Mouse (Mus musculus): ENCODE results near the gene Ccdc189.

The Ccdc189 gene

GRCm38 (mm10) chr7:127591108-127591507, 2.7 kb upstream of the Ccdc189 start:
- DNase-seq, result no peak

DNA sequence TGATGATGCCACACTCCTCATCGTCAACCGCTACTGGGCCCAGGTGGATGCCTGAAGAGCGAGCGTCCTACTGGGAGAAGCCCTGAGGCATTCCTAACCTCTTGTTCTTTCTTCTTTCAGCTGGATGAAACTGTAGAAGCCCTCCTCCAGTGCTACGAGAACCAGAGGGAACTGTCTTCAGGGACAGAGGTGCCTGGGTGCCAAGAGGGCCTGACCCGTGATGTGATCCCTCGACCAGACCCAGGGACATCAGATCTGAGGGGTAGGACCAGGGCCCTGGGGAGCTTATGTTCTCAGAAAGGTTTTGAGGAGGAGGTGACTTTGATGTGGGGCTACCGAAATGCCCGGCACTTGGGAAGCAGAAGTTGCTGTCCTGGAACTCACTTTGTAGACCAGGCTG, 1.2 kb upstream of the Ccdc189 start:
- no peak for DNase-seq

DNA sequence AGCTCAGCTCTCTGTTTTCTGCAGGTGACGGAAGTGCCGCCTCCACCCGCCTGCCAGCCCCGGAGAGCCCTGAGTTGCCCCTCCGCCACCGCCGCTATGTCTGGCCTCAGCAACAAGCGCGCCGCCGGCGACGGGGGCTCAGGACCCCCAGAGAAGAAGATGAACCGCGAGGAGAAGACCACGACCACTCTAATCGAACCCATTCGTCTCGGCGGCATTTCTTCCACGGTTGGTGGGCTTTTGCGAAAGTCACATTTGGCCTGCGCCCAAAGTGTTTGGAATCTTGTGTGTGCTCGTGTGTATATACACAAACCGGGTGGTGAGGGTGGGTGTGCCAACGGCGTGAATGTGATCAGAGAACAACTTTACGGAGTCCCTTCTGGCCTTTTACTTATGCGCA, 506 bp upstream of the Ccdc189 start:
- no peak for DNase-seq

- DNase-seq, result no peak
Observed at GRCm38 (mm10) chr7:127587196-127587595, 1.2 kb downstream of the Ccdc189 start.

GRCm38 (mm10) chr7:127586149-127586548, 2.2 kb downstream of the Ccdc189 start:
- no peak for DNase-seq

- DNase-seq, result no peak
Observed at GRCm38 (mm10) chr7:127585031-127585430, 3.4 kb downstream of the Ccdc189 start.

GRCm38 (mm10) chr7:127583260-127583659, 5.1 kb downstream of the Ccdc189 start:
- DNase-seq, result no peak

DNA sequence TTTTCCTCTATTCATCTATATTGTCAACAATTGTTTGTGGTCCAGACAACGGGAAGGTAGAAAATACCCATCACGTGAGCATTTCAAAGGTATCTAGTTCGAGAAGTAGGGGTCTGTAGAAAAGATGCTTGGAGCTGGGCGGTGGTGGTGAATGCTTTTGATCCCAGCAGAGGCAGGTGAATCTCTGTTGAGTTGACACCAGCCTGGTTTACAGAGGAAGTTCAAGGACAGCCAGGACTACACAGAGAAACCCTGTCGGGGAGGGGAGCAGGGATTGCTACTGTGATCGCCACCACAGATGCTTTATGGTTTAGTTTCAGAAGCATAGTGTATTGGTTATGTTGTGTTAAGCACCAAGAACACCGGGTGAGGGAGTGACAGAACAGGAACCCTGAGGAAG, 14.3 kb downstream of the Ccdc189 start:
- no peak for DNase-seq

GRCm38 (mm10) chr7:127573503-127574008, 14.8 kb downstream of the Ccdc189 start:
- no peak for DNase-seq

GRCm38 (mm10) chr7:127572895-127573471, 15.4 kb downstream of the Ccdc189 start, which contains the start of gene Phkg2:
TSS of gene Phkg2 (plus strand) at chr7:127573340.
- DNase-seq, result peak; percentile 95 to 98

GRCm38 (mm10) chr7:127564381-127565150, 23.8 kb downstream of the Ccdc189 start:
- DNase-seq, result peak in 1 of 2 experiments; percentile 59

DNA sequence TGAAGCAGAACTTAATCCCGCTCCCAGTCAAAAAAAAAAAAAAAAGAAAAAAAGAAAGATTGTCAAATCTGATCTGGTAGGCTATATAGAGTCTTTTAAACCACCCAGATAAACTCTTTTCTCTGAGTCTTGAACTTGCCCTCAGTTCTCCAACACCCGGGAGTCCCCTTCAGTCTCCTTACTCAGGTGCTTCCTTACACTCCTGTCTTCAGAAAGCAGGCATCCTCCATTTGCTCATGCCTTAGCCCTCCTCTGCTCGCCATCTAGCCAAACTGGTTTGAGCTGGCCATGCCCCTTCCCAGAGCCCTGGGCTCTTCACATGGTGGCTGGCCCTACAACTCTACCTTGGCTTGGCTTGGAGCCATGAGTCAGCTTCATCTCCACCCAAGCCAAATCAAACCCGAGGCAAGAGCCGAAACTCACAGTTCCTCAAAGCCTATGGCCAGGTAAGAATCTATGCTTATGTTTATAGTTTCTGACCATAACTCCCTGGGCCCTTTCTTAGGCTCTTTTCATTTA, 27.0 kb downstream of the Ccdc189 start, which contains the start of gene Tmem265:
Gene Tmem265, plus strand, starts transcription at position 51 of the 519 bp plus-strand sequence.
- DNase-seq, result peak in 1 of 2 experiments; percentile 24

DNA sequence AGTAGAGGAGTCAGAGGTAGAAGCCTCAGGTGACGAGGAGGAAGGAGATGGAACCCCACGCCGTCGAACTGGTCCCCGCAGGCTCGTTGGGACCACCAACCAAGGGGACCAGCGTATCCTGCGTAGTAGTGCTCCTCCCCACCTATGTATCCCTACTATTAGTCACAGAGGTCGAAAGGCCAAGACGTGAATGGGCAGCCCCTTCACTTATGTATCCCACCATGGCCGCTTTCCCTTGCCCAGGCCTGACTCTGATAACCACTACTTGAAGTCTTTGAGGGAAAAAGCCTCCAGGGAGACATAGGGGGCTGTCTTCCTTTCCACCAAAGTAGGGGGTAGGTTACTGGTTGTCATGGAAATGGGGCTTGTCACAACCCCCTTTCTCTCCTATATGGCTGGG, 27.8 kb downstream of the Ccdc189 start:
- no peak for DNase-seq

GRCm38 (mm10) chr7:127551558-127551957, 36.8 kb downstream of the Ccdc189 start:
- no peak for DNase-seq

DNA sequence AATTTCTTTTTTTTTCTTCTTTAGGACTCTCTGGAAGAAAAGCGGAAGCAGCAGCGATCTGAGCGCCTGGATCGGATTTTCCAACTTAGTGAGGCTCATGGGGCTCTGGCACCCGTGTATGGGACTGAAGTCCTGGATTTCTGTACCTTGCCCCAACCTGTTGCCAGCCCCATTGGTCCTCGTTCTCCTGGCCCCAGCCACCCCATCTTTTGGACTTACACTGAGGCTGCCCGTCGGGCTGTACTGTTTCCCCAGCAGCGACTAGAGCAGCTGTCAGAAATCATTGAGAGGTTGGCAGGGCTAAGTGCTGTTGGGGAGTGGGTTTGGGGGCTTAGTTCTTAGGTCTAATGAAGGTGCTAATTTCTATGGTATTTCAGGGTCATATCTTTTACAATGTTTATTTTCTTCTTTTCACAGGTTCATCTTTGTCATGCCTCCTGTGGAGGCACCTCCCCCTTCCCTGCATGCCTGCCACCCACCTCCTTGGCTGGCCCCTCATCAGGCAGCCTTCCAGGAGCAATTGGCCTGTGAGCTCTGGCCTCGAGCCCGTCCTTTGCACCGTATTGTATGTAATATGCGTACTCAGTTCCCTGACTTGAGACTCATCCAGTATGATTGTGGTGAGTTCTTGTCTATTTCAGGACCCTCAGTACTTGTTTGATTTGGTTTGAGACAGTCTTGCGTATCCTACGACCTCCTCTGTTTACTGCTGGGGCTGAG, 39.1 kb downstream of the Ccdc189 start:
- peak in 1 of 2 experiments; percentile 41 for DNase-seq

DNA sequence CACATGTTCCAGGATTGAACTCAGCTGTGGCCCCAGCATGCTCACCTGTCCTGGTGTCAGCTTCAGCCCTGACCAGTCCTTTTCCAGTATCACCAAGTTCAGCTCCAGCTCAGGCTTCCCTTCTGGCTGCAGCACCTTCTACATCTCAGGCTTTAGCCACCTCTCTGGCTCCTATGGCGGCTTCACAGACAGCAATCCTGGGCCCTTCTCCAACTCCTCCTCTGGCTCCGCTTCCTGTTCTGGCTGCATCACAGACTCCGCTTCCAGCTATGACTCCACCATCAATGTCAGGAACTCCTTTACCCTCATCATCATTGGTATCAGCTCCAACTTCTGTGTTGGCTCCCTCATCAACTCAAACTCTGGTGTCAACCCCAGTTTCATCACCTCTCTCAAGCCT, 46.7 kb downstream of the Ccdc189 start:
- no peak for DNase-seq
